Mouse (Mus musculus): ENCODE measurements around the gene Commd2. TPM values are rescaled to one million over a fixed set of nuclear protein-coding genes. Genes with fewer than 3 reads are reported as not detected.

Commd2 gene
- total and polyA plus RNA-seq, 3 experiments, result 35.3 to 65.3 (median 53.2) TPM

DNA sequence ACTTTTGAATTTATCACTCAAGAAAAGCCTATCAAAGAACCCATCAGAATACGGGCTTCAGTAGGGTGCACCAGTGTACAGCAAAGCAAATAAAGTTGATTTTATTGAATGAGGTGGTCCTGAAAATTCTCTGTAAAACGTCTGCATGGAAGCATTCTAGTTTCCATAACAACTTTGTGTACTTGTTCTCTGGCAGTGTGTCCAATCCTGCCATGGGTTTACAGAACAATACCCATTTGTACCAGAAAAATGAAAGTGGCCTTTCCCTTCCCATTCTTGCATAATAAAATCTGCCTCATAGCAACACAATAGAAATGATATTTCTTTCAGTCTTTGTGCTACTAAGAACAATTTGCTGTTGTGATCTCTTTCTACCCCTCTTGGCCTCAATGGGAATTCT, 41.2 kb upstream of the Commd2 start, which contains the start of gene Ankub1:
Ankub1 (minus strand) TSS at position 81 of the 400 bp plus-strand sequence.
- Histone ChIP-seq H3K9me3 (replicated peaks; ENCODE audit: low read length) (no peaks in the 10 kb centered on the region), H3K27me3 (replicated peaks) (no peaks in the 10 kb centered on the region), H3K4me3 (replicated peaks in 1 of 3; ENCODE audit: low read depth in 2 of 3, low read length in 2 of 3, poor library complexity in 1 of 3) (no peak within 1 kb of the TSS), H3K4me2 (ENCODE audit: insufficient read depth, low read depth, poor library complexity, severe bottlenecking) (peak within 1 kb of the TSS; percentile 94), H3K79me2 (replicated peaks; ENCODE audit: control insufficient read depth, extremely low read depth, insufficient read depth, poor library complexity, severe bottlenecking) (no peaks in the 10 kb centered on the region), H3K27ac (ENCODE audit: insufficient read depth, low read depth) (no peak within 1 kb of the TSS), H3K9ac (ENCODE audit: insufficient read depth, low read depth) (no peak within 1 kb of the TSS), H3K36me3 (replicated peaks in 1 of 2; ENCODE audit: control insufficient read depth in 1 of 2, insufficient read depth in 1 of 2, low read length in 1 of 2) (no peaks in the 10 kb centered on the region), H3K4me1 (ENCODE audit: control insufficient read depth in 1 of 2, insufficient read depth in 2 of 2) (peaks cover 9 to 67% of the 10 kb centered on the region in 2 experiments)
- dilution Hi-C loops (cut with MboI; ENCODE audit: extremely low pct_ligation_motif_present, extremely low pct_unique_long_range_greater_than_20kb, low sequenced_read_pairs) (no loop called here), in situ Hi-C loops (cut with MboI; ENCODE audit: low pct_ligation_motif_present, low pct_unique_long_range_greater_than_20kb, low sequenced_read_pairs) (no loop called here)
- DNase-seq (ENCODE audit: extremely low read depth), result no peak
- TF ChIP-seq SMC3 (IDR thresholded peaks at IDR 0.05; ENCODE audit: low read depth, low read length) (no peak), TBP (conservative IDR thresholded peaks at IDR 0.05; ENCODE audit: low read depth, low read length) (no peak), NELFE (IDR thresholded peaks at IDR 0.05; ENCODE audit: low read depth, low read length) (no peak), IRF4 (IDR thresholded peaks at IDR 0.05; ENCODE audit: low read depth, low read length) (no peak), RAD21 (IDR thresholded peaks at IDR 0.05; ENCODE audit: low read depth, low read length) (no peak), UBTF (IDR thresholded peaks at IDR 0.05; ENCODE audit: low read depth, low read length) (no peak), MAFK (IDR thresholded peaks at IDR 0.05; ENCODE audit: insufficient replicate concordance, low read length) (no peak), ZC3H11A (IDR thresholded peaks at IDR 0.05; ENCODE audit: low read depth, low read length) (no peak), RCOR1 (conservative IDR thresholded peaks at IDR 0.05; ENCODE audit: low read depth, low read length) (no peak), HCFC1 (IDR thresholded peaks at IDR 0.05; ENCODE audit: low read depth, low read length) (no peak), BHLHE40 (IDR thresholded peaks at IDR 0.05; ENCODE audit: low read depth, low read length) (no peak), NRF1 (IDR thresholded peaks at IDR 0.05; ENCODE audit: low read depth, low read length) (no peak), POLR2A (IDR thresholded peaks at IDR 0.05; ENCODE audit: low read depth, low read length) (no peak), JUND (conservative IDR thresholded peaks at IDR 0.05; ENCODE audit: low read depth, low read length) (no peak), POLR2AphosphoS2 (IDR thresholded peaks at IDR 0.05; ENCODE audit: low read depth, low read length) (no peak)

DNA sequence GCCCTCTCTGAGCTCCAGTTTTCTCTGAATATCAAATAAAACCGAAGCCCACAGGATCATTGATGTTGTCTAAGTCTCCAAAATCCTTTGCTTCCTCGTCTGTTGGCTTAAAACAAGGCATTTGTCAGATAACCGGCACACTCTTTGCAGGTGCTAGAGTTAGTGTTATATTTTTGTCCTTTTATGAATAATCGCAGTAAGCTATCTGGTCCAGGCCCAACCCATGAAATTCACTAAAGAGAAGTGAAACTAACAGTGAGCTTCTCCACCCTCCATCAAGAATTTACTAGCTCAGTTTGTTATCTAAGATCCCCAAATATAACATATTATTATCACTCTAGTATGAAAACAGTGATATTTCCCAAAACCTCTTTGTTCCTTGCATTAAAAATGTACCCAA, 40.3 kb upstream of the Commd2 start:
- no peak overlapping the region for H3K4me3 ChIP-seq (replicated peaks in 1 of 3; ENCODE audit: low read depth in 2 of 3, low read length in 2 of 3, poor library complexity in 1 of 3)
- peak overlapping the region; percentile 94 for H3K4me2 ChIP-seq (ENCODE audit: insufficient read depth, low read depth, poor library complexity, severe bottlenecking)
- in situ Hi-C loops (cut with MboI; ENCODE audit: low pct_ligation_motif_present, low pct_unique_long_range_greater_than_20kb, low sequenced_read_pairs), result no loop called here
- no peaks in the 10 kb centered on the region for H3K27me3 ChIP-seq (replicated peaks)
- dilution Hi-C loops (cut with MboI; ENCODE audit: extremely low pct_ligation_motif_present, extremely low pct_unique_long_range_greater_than_20kb, low sequenced_read_pairs), result no loop called here
- no peaks in the 10 kb centered on the region for H3K79me2 ChIP-seq (replicated peaks; ENCODE audit: control insufficient read depth, extremely low read depth, insufficient read depth, poor library complexity, severe bottlenecking)
- H3K4me1 ChIP-seq (ENCODE audit: control insufficient read depth in 1 of 2, insufficient read depth in 2 of 2), result peaks cover 9 to 61% of the 10 kb centered on the region in 2 experiments
- no peak overlapping the region for H3K9ac ChIP-seq (ENCODE audit: insufficient read depth, low read depth)
- H3K9me3 ChIP-seq (replicated peaks; ENCODE audit: low read length), result no peaks in the 10 kb centered on the region
- no peaks in the 10 kb centered on the region for H3K36me3 ChIP-seq (replicated peaks in 1 of 2; ENCODE audit: control insufficient read depth in 1 of 2, insufficient read depth in 1 of 2, low read length in 1 of 2)
- no peak overlapping the region for H3K27ac ChIP-seq (ENCODE audit: insufficient read depth, low read depth)
- DNase-seq (ENCODE audit: extremely low read depth), result peak; percentile 58
- TF ChIP-seq CHD2 (IDR thresholded peaks at IDR 0.05; ENCODE audit: low read length), result no peak
- TF ChIP-seq SIN3A (IDR thresholded peaks at IDR 0.05; ENCODE audit: low read length), result no peak
- TF ChIP-seq USF2 (conservative IDR thresholded peaks at IDR 0.05; ENCODE audit: low read depth, low read length), result no peak
- no peak for TF ChIP-seq GABPA (IDR thresholded peaks at IDR 0.05; ENCODE audit: insufficient replicate concordance, low read depth, low read length)
- 0 out of 2 replicates have a peak, but pooled peaks have one; percentile 4 for TF ChIP-seq JUN (IDR thresholded peaks at IDR 0.05; ENCODE audit: insufficient read depth, low read depth, low read length)
- no peak for TF ChIP-seq NRF1 (IDR thresholded peaks at IDR 0.05; ENCODE audit: low read depth, low read length)
- no peak for TF ChIP-seq ZMIZ1 (IDR thresholded peaks at IDR 0.05; ENCODE audit: low read depth, low read length)
- peak; percentile 92 for TF ChIP-seq IRF4 (IDR thresholded peaks at IDR 0.05; ENCODE audit: low read depth, low read length)
- TF ChIP-seq POLR2A (IDR thresholded peaks at IDR 0.05; ENCODE audit: low read depth, low read length), result no peak
- TF ChIP-seq MAFK (IDR thresholded peaks at IDR 0.05; ENCODE audit: insufficient replicate concordance, low read length), result no peak
- TF ChIP-seq ELF1 (IDR thresholded peaks at IDR 0.05; ENCODE audit: low read depth, low read length), result no peak
- TF ChIP-seq MAX (IDR thresholded peaks at IDR 0.05; ENCODE audit: low read length), result no peak
- TF ChIP-seq MYC (IDR thresholded peaks at IDR 0.05; ENCODE audit: low read depth, low read length), result no peak
- TF ChIP-seq TCF12 (IDR thresholded peaks at IDR 0.05; ENCODE audit: low read depth, low read length), result no peak
- TF ChIP-seq ETS1 (conservative IDR thresholded peaks at IDR 0.05; ENCODE audit: low read depth, low read length), result no peak
- TF ChIP-seq ZC3H11A (IDR thresholded peaks at IDR 0.05; ENCODE audit: low read depth, low read length), result no peak
- TF ChIP-seq E2F4 (IDR thresholded peaks at IDR 0.05; ENCODE audit: insufficient replicate concordance, low read depth, low read length), result no peak
- TF ChIP-seq SMC3 (IDR thresholded peaks at IDR 0.05; ENCODE audit: low read depth, low read length), result no peak
- TF ChIP-seq CHD1 (IDR thresholded peaks at IDR 0.05; ENCODE audit: low read depth, low read length), result no peak
- TF ChIP-seq KAT2A (IDR thresholded peaks at IDR 0.05; ENCODE audit: insufficient replicate concordance, low read length), result no peak
- no peak for TF ChIP-seq RCOR1 (conservative IDR thresholded peaks at IDR 0.05; ENCODE audit: low read depth, low read length)
- TF ChIP-seq HCFC1 (IDR thresholded peaks at IDR 0.05; ENCODE audit: low read depth, low read length), result no peak
- TF ChIP-seq ZNF384 (IDR thresholded peaks at IDR 0.05; ENCODE audit: low read depth, low read length), result no peak
- no peak for TF ChIP-seq POLR2AphosphoS2 (IDR thresholded peaks at IDR 0.05; ENCODE audit: low read depth, low read length)
- TF ChIP-seq TBP (conservative IDR thresholded peaks at IDR 0.05; ENCODE audit: low read depth, low read length), result no peak
- no peak for TF ChIP-seq USF1 (IDR thresholded peaks at IDR 0.05; ENCODE audit: low read depth, low read length)
- no peak for TF ChIP-seq NELFE (IDR thresholded peaks at IDR 0.05; ENCODE audit: low read depth, low read length)
